Mouse (Mus musculus) megakaryocyte, embryonic 14.5 days (primary cell): ENCODE results near the gene Col7a1. TPM values are rescaled to one million over a fixed set of nuclear protein-coding genes. Genes with fewer than 3 reads are reported as not detected.

Source experiments
- H3K27me3 ChIP-seq: replicated peaks from 2 replicates; pipeline ENCODE3; 2012; ENCODE audit warnings: inconsistent platforms
- H3K36me3 ChIP-seq: replicated peaks from 2 replicates; pipeline ENCODE3; 2012; ENCODE audit warnings: low read length, inconsistent platforms, mixed read lengths
- H3K4me1 ChIP-seq: 2 replicates; pipeline ENCODE4 v1.6.1; 2012; ENCODE audit warnings: inconsistent platforms
- H3K4me3 ChIP-seq: replicated peaks from 2 replicates; pipeline ENCODE3; 2012; ENCODE audit warnings: moderate library complexity, mild to moderate bottlenecking, inconsistent platforms
- H3K9me3 ChIP-seq: 2 replicates; pipeline ENCODE4 v1.6.1; 2012; ENCODE audit warnings: inconsistent platforms
- FLI1 ChIP-seq: IDR thresholded peaks from 2 replicates; pipeline ENCODE4 v1.6.1; 2012; ENCODE audit warnings: low read length, inconsistent platforms, mixed read lengths
- GATA1 ChIP-seq: IDR thresholded peaks from 3 replicates; pipeline ENCODE4 v1.6.1; 2012; ENCODE audit warnings: mixed read lengths, low read length, inconsistent platforms, borderline replicate concordance
- polyA plus RNA-seq: library from polyadenylated mRNA; stranded (reverse); fragments of >175 nt; gene quantifications from 2 replicates; pipeline ENCODE4 v1.2.3, GENCODE M21; 2012; ENCODE audit warnings: low replicate concordance; ENCODE audit not compliant: insufficient read depth

Col7a1 gene
- polyA plus RNA-seq, 1 experiment: 0.36 TPM

GRCm38 (mm10) chr9:109009636-109010315 lies 56.4 kb downstream of the Col7a1 start:
- Histone ChIP-seq H3K36me3 (peaks cover 68% of the 10 kb centered on the region), H3K27me3 (no peaks in the 10 kb centered on the region)

DNA sequence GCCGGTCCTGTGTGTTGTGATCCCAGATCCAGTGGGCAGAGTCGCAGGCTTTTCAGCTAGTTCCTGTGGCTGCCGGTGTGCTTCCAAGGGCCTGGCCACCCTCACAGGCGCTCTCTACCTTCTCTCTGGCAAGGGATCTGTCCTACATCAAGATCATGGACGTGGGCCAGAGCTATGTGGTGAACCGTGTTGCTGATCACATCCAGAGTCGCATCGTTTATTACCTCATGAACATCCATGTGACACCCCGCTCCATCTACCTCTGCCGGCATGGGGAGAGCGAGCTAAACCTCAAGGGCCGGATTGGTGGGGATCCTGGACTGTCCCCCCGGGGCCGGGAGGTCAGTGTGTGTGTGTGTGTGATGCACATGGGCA lies 56.9 kb downstream of the Col7a1 start:
- TF ChIP-seq FLI1 (no peak), GATA1 (no peak)

More at GRCm38 (mm10) chr9:109009636-109010315, 56.4 kb downstream of the Col7a1 start:
- peaks cover 89% of the 10 kb centered on the region for H3K4me1 ChIP-seq
- H3K9me3 ChIP-seq: no peaks in the 10 kb centered on the region
- TF ChIP-seq GATA1: no peak
- TF ChIP-seq FLI1: no peak
- peak overlapping the region; percentile 87 for H3K4me3 ChIP-seq

GRCm38 (mm10) chr9:109015397-109015796 lies 62.0 kb downstream of the Col7a1 start:
- no peak overlapping the region for H3K4me3 ChIP-seq
- H3K36me3 ChIP-seq: peaks cover 51% of the 10 kb centered on the region
- peaks cover 9% of the 10 kb centered on the region for H3K27me3 ChIP-seq
- no peaks in the 10 kb centered on the region for H3K9me3 ChIP-seq
- TF ChIP-seq FLI1 (no peak), GATA1 (no peak)
- peaks cover 66% of the 10 kb centered on the region for H3K4me1 ChIP-seq

More for the DNA sequence above, 56.9 kb downstream of the Col7a1 start:
- Histone ChIP-seq H3K27me3 (no peaks in the 10 kb centered on the region), H3K4me3 (peak overlapping the region; percentile 87), H3K9me3 (no peaks in the 10 kb centered on the region), H3K4me1 (peaks cover 91% of the 10 kb centered on the region), H3K36me3 (peaks cover 72% of the 10 kb centered on the region)

DNA sequence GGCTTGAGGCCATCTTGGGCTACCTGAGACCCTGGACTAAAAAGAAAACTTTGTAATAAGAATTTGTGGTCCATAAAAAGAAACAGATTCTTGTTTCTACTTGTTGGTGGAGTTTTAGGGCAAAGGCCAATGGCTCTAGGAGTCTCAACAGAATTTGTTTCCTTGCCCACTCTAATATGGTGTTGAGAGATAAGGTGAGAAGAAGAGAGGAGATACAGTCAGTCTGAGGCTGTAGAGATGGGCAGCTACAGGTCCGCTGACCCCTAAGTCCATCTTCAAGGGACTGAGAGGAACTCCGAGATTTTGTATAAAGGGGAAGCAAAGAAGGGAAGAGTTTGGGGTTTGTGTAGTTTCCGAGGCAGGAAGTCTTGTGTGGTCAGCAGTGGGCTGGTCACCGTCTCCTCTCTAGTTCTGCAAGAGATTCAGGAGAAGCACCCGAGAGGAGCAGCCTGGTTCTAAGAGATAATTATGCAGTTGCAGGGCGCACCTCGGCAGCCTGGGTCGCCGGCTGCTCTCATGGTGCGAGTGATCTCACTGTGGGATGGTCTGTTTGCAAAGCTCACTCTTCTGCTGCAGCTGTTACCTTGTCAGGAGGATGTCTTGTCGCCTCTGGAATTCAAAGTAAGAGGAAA lies 63.7 kb downstream of the Col7a1 start:
- Histone ChIP-seq H3K4me3 (peak overlapping the region; percentile 84), H3K36me3 (peaks cover 35% of the 10 kb centered on the region), H3K9me3 (no peaks in the 10 kb centered on the region), H3K27me3 (peaks cover 13% of the 10 kb centered on the region), H3K4me1 (peaks cover 59% of the 10 kb centered on the region)
- TF ChIP-seq GATA1: no peak
- no peak for TF ChIP-seq FLI1

DNA sequence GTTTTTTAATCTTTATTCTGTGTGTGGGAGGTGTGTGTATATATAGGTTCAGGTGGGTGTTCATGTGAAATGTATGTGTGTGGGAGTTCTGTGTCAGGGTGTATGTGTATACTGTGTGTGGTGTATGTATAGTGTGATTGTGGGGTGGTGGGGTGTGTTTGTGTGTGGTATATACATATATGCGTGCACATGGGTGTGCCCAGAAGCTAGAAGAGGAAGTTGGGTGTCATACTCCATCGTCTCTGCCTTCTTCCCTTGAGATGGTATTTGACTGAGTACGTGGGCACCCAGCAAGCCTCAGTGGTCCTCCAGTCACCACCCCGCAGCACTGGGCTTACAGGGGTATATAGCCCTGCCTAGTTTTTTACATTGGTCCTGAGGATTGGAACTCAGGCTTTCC lies 68.0 kb downstream of the Col7a1 start:
- Histone ChIP-seq H3K27me3 (peaks cover 19% of the 10 kb centered on the region), H3K4me1 (peaks cover 50% of the 10 kb centered on the region), H3K4me3 (no peak overlapping the region), H3K9me3 (no peaks in the 10 kb centered on the region), H3K36me3 (peaks cover 46% of the 10 kb centered on the region)
- TF ChIP-seq GATA1 (no peak), FLI1 (no peak)

DNA sequence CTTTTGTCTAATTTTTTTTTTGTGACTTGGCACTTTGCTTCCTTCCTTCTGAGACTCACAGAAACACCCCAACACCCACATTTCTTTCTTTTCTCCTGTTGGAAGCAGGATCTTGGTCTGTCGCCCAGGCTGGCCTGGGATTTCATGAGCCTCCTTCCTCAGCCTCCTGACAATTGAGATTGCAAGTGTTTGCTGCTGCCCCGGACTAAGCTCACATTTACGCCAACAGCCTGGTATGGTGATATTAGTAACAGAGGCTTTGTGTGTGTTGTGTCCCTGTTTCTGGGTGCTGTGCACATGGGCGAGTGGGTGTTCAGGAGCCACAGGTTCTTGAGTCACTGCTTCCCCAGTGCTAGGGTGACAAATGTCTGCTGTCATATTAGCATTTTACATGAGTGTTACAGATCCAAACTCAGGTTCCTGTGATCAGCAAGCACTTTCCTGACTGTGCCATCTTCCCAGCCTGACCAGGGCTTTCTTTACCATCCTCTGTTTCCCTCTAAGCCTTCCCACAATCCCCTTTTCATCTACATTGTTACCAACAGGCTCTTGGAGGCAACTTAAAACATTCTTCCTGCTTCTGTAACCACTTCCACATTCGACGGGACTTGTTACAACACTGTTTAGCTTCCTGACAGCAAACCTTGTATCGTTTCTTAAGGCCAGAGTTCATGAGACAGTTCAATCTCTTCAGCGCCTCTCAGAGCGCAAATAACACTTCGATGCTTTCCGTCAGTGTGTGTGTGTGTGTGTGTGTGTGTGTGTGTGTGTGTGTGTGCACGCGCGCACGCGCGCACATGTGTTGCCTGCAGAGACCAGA lies 69.7 kb downstream of the Col7a1 start:
- Histone ChIP-seq H3K27me3 (peaks cover 21% of the 10 kb centered on the region), H3K9me3 (no peaks in the 10 kb centered on the region), H3K4me3 (no peak overlapping the region), H3K4me1 (peaks cover 45% of the 10 kb centered on the region), H3K36me3 (peaks cover 53% of the 10 kb centered on the region)
- TF ChIP-seq FLI1 (no peak), GATA1 (no peak)

- TF ChIP-seq FLI1: no peak
- no peak for TF ChIP-seq GATA1
- Histone ChIP-seq H3K36me3 (peaks cover 92% of the 10 kb centered on the region), H3K4me3 (no peak overlapping the region), H3K9me3 (no peaks in the 10 kb centered on the region), H3K4me1 (peaks cover 49% of the 10 kb centered on the region), H3K27me3 (peaks cover 26% of the 10 kb centered on the region)
These were observed 74.1 kb downstream of the Col7a1 start for GRCm38 (mm10) chr9:109027521-109027920.

DNA sequence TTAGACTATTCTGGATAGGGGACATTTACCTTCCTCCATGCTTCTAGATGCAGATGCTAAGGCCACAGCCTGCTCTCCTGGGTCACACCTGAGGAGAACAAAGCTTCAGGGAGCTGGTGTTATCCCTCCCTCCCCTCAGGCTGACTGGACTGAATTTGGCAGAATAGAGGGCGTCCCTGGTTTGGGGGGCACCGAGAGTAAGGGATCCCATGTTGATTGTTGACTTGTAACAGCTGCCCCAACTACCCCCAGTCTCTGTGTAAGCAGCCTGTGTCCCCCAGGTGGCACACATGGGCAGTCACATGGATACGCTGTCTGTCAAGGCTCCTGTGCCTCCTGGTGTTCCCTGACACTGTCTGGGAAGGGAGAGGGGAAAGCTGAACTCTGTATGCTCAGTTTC lies 75.0 kb downstream of the Col7a1 start:
- peaks cover 85% of the 10 kb centered on the region for H3K36me3 ChIP-seq
- H3K9me3 ChIP-seq: no peaks in the 10 kb centered on the region
- H3K4me3 ChIP-seq: no peak overlapping the region
- TF ChIP-seq FLI1 (no peak), GATA1 (no peak)
- H3K4me1 ChIP-seq: peaks cover 49% of the 10 kb centered on the region
- H3K27me3 ChIP-seq: peaks cover 27% of the 10 kb centered on the region

DNA sequence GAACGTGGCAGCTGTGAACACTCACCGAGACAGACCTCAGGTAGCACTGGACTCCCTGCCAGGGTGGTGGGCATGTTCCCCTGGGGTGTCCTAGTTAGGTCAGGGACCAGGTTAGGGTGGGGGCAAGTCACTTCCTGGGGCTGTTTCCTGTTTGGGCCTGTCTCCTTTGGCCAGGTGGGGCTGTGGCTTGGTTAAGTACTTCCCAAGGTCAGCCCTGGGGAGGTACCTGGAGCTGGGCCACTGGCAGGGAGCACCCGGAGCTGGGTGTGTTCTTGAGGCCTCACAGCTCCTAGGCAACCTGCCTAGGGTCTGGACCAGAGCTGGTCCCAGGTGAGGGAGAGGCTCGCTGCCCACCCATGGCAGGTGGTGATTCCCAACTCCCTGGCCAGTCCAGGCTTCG lies 75.5 kb downstream of the Col7a1 start:
- H3K4me3 ChIP-seq: no peak overlapping the region
- H3K9me3 ChIP-seq: no peaks in the 10 kb centered on the region
- no peak for TF ChIP-seq FLI1
- TF ChIP-seq GATA1: no peak
- H3K27me3 ChIP-seq: peaks cover 28% of the 10 kb centered on the region
- H3K4me1 ChIP-seq: peaks cover 45% of the 10 kb centered on the region
- H3K36me3 ChIP-seq: peaks cover 83% of the 10 kb centered on the region

GRCm38 (mm10) chr9:109030312-109030711 lies 76.9 kb downstream of the Col7a1 start:
- Histone ChIP-seq H3K4me1 (peaks cover 41% of the 10 kb centered on the region), H3K36me3 (peaks cover 71% of the 10 kb centered on the region), H3K27me3 (peaks cover 23% of the 10 kb centered on the region), H3K9me3 (no peaks in the 10 kb centered on the region), H3K4me3 (no peak overlapping the region)
- TF ChIP-seq GATA1 (no peak), FLI1 (no peak)
